Mouse (Mus musculus) hindbrain, embryonic 14.5 days (tissue): Measurements from ENCODE around the gene Tubg2. TPM values are rescaled to one million over a fixed set of nuclear protein-coding genes. Genes with fewer than 3 reads are reported as not detected.
A peak's percentile ranks its signal among the peaks of the same experiment; 100 is the strongest.

Experiments
- ATAC-seq: fragments of 200-750 bp; cut with Nextera tagmentation; 2 replicates; pipeline ENCODE4 v1.8.0; 2017; ENCODE audit warnings: moderate number of reproducible peaks, mild to moderate bottlenecking, moderate TSS enrichment, moderate library complexity; ENCODE audit not compliant: low FRiP score
- DNase-seq: peaks from one replicate; pipeline ENCODE4 v3.0.0-alpha.2; 2015; ENCODE audit warnings: low spot score
- H3K27ac ChIP-seq: fragments of 300-500 bp; sonication (generic); 2 replicates; pipeline ENCODE4 v1.5.1; 2014; ENCODE audit warnings: mild to moderate bottlenecking, moderate library complexity
- H3K27me3 ChIP-seq: fragments of 300-500 bp; sonication (generic); 2 replicates; pipeline ENCODE4 v1.6.1; 2014; ENCODE audit warnings: mild to moderate bottlenecking, low read length, mixed read lengths; ENCODE audit not compliant: control insufficient read depth, insufficient read depth
- H3K36me3 ChIP-seq: fragments of 300-500 bp; sonication (generic); replicated peaks from 2 replicates; pipeline ENCODE4 v1.6.1; 2014; ENCODE audit not compliant: control insufficient read depth, insufficient read depth
- H3K4me1 ChIP-seq: fragments of 300-500 bp; sonication (generic); replicated peaks from 2 replicates; pipeline ENCODE4 v1.6.1; 2014; ENCODE audit warnings: antibody characterized with exemption, low read length, mixed read lengths; ENCODE audit not compliant: control insufficient read depth, insufficient read depth
- H3K4me2 ChIP-seq: fragments of 300-500 bp; sonication (generic); replicated peaks from 2 replicates; pipeline ENCODE4 v1.6.1; 2014; ENCODE audit warnings: mild to moderate bottlenecking, moderate library complexity
- H3K4me3 ChIP-seq: fragments of 300-500 bp; sonication (generic); replicated peaks from 2 replicates; pipeline ENCODE4 v1.5.1; 2014; ENCODE audit warnings: mild to moderate bottlenecking, low read length
- H3K9ac ChIP-seq: fragments of 300-500 bp; sonication (generic); 2 replicates; pipeline ENCODE4 v1.6.1; 2014
- H3K9me3 ChIP-seq: fragments of 300-500 bp; sonication (generic); 2 replicates; pipeline ENCODE4 v1.6.1; 2016; ENCODE audit warnings: low read length; ENCODE audit not compliant: control insufficient read depth
- WGBS: fragments of 180-500 bp; shearing (Covaris S2); extraction: QIAGEN DNeasy Blood & Tissue Kit; methylation state at CpG from one replicate; pipeline ENCODE4 v1.1.7; 2014; 5-methylcytosine and 5-hydroxymethylcytosine counted together
- polyA plus RNA-seq: library from polyadenylated mRNA; unstranded; fragments of >200 nt; fragmentation: Nextera tagmentation; extraction: Ambion mirVana; gene quantifications from 2 replicates; pipeline ENCODE4 v1.2.1, GENCODE M21; 2014

Tubg2 gene
- polyA plus RNA-seq, 1 experiment from 2014 or later, result 48.6 TPM

GRCm38 (mm10) chr11:101180261-101180660 lies 24.6 kb downstream of the Tubg2 start:
- Histone ChIP-seq H3K4me1 (peaks cover 13% of the 10 kb centered on the region), H3K4me3 (no peak overlapping the region), H3K27me3 (peaks cover 28% of the 10 kb centered on the region), H3K4me2 (no peak overlapping the region), H3K36me3 (no peaks in the 10 kb centered on the region), H3K9ac (no peak overlapping the region), H3K9me3 (no peaks in the 10 kb centered on the region), H3K27ac (no peak overlapping the region)
- ATAC-seq, result no peak
- WGBS, result 70% methylated on average over 17 of the region's 17 CpGs
- no peak for DNase-seq

GRCm38 (mm10) chr11:101180846-101181740 lies 25.4 kb downstream of the Tubg2 start:
- Histone ChIP-seq H3K4me1 (peaks cover 11% of the 10 kb centered on the region; the same call in 1 of the 2 replicates), H3K4me3 (no peak overlapping the region), H3K9ac (no peak overlapping the region), H3K36me3 (no peaks in the 10 kb centered on the region), H3K9me3 (no peaks in the 10 kb centered on the region), H3K4me2 (no peak overlapping the region), H3K27ac (no peak overlapping the region), H3K27me3 (peaks cover 25% of the 10 kb centered on the region)
- WGBS, result 44% methylated on average over 10 of the region's 10 CpGs
- DNase-seq, result peak; percentile 74
- ATAC-seq, result no peak

GRCm38 (mm10) chr11:101181961-101182360 lies 26.3 kb downstream of the Tubg2 start:
- no peaks in the 10 kb centered on the region for H3K9me3 ChIP-seq
- WGBS, result 91% methylated on average over 11 of the region's 11 CpGs

DNA sequence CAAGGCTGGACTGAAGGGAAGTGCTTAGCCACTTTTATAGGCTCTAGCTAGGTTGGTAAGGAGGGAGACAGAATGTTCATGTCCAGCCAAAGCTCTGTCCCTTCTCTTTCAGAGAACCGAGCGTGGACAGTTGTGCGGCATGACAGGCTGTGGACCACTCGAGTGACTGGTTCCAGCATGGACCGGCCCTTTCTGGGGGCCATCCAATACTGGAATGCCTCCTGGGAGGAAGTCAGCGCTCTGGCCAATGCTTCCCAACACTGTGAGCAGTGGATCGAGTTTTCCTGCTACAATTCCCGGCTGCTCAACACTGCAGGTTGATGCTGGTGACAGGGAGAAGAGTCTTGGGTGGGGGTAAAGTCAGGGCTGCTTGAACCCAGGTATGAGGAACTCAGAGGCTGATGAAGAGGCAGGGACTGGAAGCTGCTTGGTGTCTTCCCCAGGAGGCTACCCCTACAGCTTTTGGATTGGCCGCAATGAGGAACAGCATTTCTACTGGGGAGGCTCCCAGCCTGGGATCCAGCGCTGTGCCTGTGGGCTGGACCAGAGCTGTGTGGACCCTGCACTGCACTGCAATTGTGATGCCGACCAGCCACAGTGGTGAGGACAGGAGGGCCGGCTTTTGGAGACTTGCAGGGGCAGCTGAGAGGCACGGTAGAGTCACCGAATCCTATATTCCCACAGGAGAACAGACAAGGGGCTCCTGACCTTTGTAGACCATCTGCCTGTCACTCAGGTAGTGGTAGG lies 27.2 kb downstream of the Tubg2 start:
- H3K4me3 ChIP-seq, result no peak overlapping the region
- 78% methylated on average over 14 of the region's 14 CpGs for WGBS

More at GRCm38 (mm10) chr11:101181961-101182360, 26.3 kb downstream of the Tubg2 start:
- no peaks in the 10 kb centered on the region for H3K36me3 ChIP-seq
- H3K27me3 ChIP-seq, result peaks cover 20% of the 10 kb centered on the region
- no peak overlapping the region for H3K27ac ChIP-seq
- no peak overlapping the region for H3K9ac ChIP-seq
- H3K4me3 ChIP-seq, result no peak overlapping the region
- no peak for ATAC-seq
- H3K4me1 ChIP-seq, result peaks cover 5% of the 10 kb centered on the region; the same call in 1 of the 2 replicates
- DNase-seq, result no peak
- no peak overlapping the region for H3K4me2 ChIP-seq

GRCm38 (mm10) chr11:101184984-101185383 lies 29.3 kb downstream of the Tubg2 start:
- Histone ChIP-seq H3K4me2 (no peak overlapping the region), H3K36me3 (no peaks in the 10 kb centered on the region; the same call in 1 of the 2 replicates)
- 90% methylated on average over 12 of the region's 12 CpGs for WGBS

More for the DNA sequence above, 27.2 kb downstream of the Tubg2 start:
- H3K27ac ChIP-seq, result no peak overlapping the region
- H3K9me3 ChIP-seq, result no peaks in the 10 kb centered on the region
- no peaks in the 10 kb centered on the region; the same call in 1 of the 2 replicates for H3K36me3 ChIP-seq
- H3K9ac ChIP-seq, result no peak overlapping the region
- peaks cover 10% of the 10 kb centered on the region; the same call in 1 of the 2 replicates for H3K27me3 ChIP-seq
- DNase-seq (no peak), ATAC-seq (no peak)
- H3K4me2 ChIP-seq, result no peak overlapping the region
- H3K4me1 ChIP-seq, result no peaks in the 10 kb centered on the region; the same call in 1 of the 2 replicates

GRCm38 (mm10) chr11:101185441-101185840 lies 29.7 kb downstream of the Tubg2 start:
- ATAC-seq (no peak), DNase-seq (no peak)
- H3K9ac ChIP-seq, result no peak overlapping the region
- no peaks in the 10 kb centered on the region for H3K27me3 ChIP-seq
- WGBS, result 94% methylated on average over 4 of the region's 4 CpGs
- H3K4me1 ChIP-seq, result peaks cover 14% of the 10 kb centered on the region
- H3K4me3 ChIP-seq, result no peak overlapping the region
- H3K4me2 ChIP-seq, result no peak overlapping the region
- no peaks in the 10 kb centered on the region; the same call in 1 of the 2 replicates for H3K36me3 ChIP-seq
- no peak overlapping the region for H3K27ac ChIP-seq
- no peaks in the 10 kb centered on the region for H3K9me3 ChIP-seq

More at GRCm38 (mm10) chr11:101184984-101185383, 29.3 kb downstream of the Tubg2 start:
- Histone ChIP-seq H3K9ac (no peak overlapping the region), H3K27me3 (no peaks in the 10 kb centered on the region), H3K4me1 (peaks cover 10% of the 10 kb centered on the region), H3K27ac (no peak overlapping the region), H3K4me3 (no peak overlapping the region), H3K9me3 (no peaks in the 10 kb centered on the region)
- DNase-seq, result no peak
- no peak for ATAC-seq

GRCm38 (mm10) chr11:101186526-101187247 lies 31.0 kb downstream of the Tubg2 start:
- Histone ChIP-seq H3K27ac (no peak overlapping the region), H3K4me3 (no peak overlapping the region), H3K27me3 (no peaks in the 10 kb centered on the region), H3K4me1 (peaks cover 18% of the 10 kb centered on the region), H3K9ac (no peak overlapping the region), H3K36me3 (no peaks in the 10 kb centered on the region; the same call in 1 of the 2 replicates), H3K4me2 (no peak overlapping the region), H3K9me3 (no peaks in the 10 kb centered on the region)
- no peak for ATAC-seq
- DNase-seq, result no peak
- WGBS, result 79% methylated on average over 27 of the region's 27 CpGs

- ATAC-seq (no peak), DNase-seq (no peak)
- Histone ChIP-seq H3K4me1 (peaks cover 18% of the 10 kb centered on the region), H3K4me2 (no peak overlapping the region), H3K9me3 (no peaks in the 10 kb centered on the region), H3K27ac (no peak overlapping the region), H3K36me3 (no peaks in the 10 kb centered on the region; the same call in 1 of the 2 replicates), H3K4me3 (no peak overlapping the region), H3K27me3 (no peaks in the 10 kb centered on the region), H3K9ac (no peak overlapping the region)
- 90% methylated on average over 5 of the region's 5 CpGs for WGBS
Observed at GRCm38 (mm10) chr11:101187541-101187940, 31.8 kb downstream of the Tubg2 start.
